Mouse (Mus musculus) small intestine, adult 2 months (tissue): ENCODE measurements at regions not wholly inside any gene's neighbourhood (a gene's known extent, or its start where the extent isn't known, plus 50 kb on each side); places are given as distances from the start of the nearest gene placed in this dataset.

Experiments
- H3K27ac ChIP-seq: fragments of 200-500 bp; 2 replicates; pipeline ENCODE4 v1.5.1; 2012; ENCODE audit warnings: low read depth, low read length, control low read depth, inconsistent platforms; ENCODE audit not compliant: insufficient read depth
- H3K27me3 ChIP-seq: fragments of 200-500 bp; 2 replicates; pipeline ENCODE4 v1.6.1; 2012; ENCODE audit warnings: mild to moderate bottlenecking, moderate library complexity, low read length, inconsistent platforms; ENCODE audit not compliant: control insufficient read depth, insufficient read depth
- H3K36me3 ChIP-seq: fragments of 200-500 bp; 2 replicates; pipeline ENCODE4 v1.6.1; 2012; ENCODE audit warnings: mild to moderate bottlenecking, low read length, control low read depth, inconsistent platforms; ENCODE audit not compliant: control insufficient read depth, insufficient read depth
- H3K4me1 ChIP-seq: fragments of 200-500 bp; 2 replicates; pipeline ENCODE4 v1.6.1; 2012; ENCODE audit warnings: low read length, inconsistent platforms, mixed read lengths; ENCODE audit not compliant: control insufficient read depth, insufficient read depth, insufficient read length
- H3K4me3 ChIP-seq: fragments of 200-500 bp; 2 replicates; pipeline ENCODE4 v1.5.1; 2012; ENCODE audit warnings: low read depth, mild to moderate bottlenecking, control low read depth, inconsistent platforms, low read length, moderate library complexity
- CTCF ChIP-seq: fragments of 200-500 bp; IDR thresholded peaks from 2 replicates; pipeline ENCODE4 v1.5.1; 2012; ENCODE audit warnings: low read depth, mild to moderate bottlenecking, control low read depth, inconsistent platforms, low read length, moderate library complexity, mixed read lengths; ENCODE audit not compliant: insufficient replicate concordance, insufficient read length; ENCODE audit errors: extremely low read depth
- POLR2A ChIP-seq: fragments of 200-500 bp; IDR thresholded peaks from 2 replicates; pipeline ENCODE4 v1.6.1; 2012; ENCODE audit warnings: low read depth, mild to moderate bottlenecking, control low read depth, inconsistent platforms, low read length, moderate library complexity
- WGBS: fragments of 180-500 bp; shearing (Covaris S2); methylation state at CpG from one replicate; pipeline ENCODE4 v1.1.7; 2018; 5-methylcytosine and 5-hydroxymethylcytosine counted together

DNA sequence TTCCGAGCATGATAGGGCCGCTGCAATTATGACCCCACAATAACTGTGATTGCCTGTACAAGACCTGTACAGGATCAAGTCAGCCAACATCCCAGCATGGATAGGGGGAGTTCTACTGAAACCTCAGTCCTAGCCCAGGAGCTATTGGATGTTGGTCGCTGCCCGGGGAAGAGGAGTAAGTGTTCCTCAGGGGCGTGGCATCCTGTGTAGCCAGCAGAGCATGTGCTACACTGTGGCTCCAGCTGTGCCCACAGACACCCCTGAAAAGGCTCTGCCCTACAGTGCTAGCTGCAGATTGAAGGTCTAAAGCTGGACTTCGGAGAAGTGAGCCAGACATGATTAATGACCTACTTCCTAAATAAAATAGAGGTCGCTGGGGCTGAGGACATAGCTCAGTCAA, 317.5 kb upstream of the 3110018I06Rik start:
- no peak overlapping the region for H3K4me3 ChIP-seq
- no peaks in the 10 kb centered on the region for H3K36me3 ChIP-seq
- no peak overlapping the region for H3K27ac ChIP-seq
- no peak for TF ChIP-seq CTCF
- no peak for TF ChIP-seq POLR2A
- 55% methylated on average over 7 of the region's 7 CpGs for WGBS
- H3K4me1 ChIP-seq, result no peaks in the 10 kb centered on the region
- no peaks in the 10 kb centered on the region for H3K27me3 ChIP-seq

- H3K4me3 ChIP-seq, result no peak overlapping the region
- no peaks in the 10 kb centered on the region for H3K4me1 ChIP-seq
- H3K27ac ChIP-seq, result no peak overlapping the region
- no peaks in the 10 kb centered on the region for H3K27me3 ChIP-seq
- TF ChIP-seq POLR2A (no peak), CTCF (no peak)
- 88% methylated on average over 15 of the region's 15 CpGs for WGBS
- no peaks in the 10 kb centered on the region for H3K36me3 ChIP-seq
Observed at GRCm38 (mm10) chr12:107171676-107172075, 316.8 kb upstream of the 3110018I06Rik start.

DNA sequence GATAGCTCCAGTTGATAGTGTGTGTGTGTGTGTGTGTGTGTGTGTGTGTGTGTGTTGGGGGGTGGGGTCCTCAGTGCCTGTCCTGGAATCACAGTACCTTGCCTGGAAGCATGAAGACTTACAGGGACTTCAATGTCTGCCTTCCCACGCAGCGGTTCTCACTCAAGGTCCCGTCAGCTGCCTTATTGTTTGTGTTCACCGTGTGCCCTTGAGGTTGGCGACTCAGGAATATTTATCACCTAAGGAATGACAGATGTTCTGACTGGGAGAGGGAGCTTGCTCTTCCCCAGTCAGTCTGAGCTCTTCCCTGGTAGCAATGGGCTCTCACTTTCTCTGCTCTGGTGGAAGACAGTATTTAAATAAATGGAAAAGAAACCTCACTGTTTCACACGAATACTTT, 309.8 kb upstream of the 3110018I06Rik start:
- WGBS, result 63% methylated on average over 6 of the region's 6 CpGs
- Histone ChIP-seq H3K4me3 (no peak overlapping the region), H3K27me3 (no peaks in the 10 kb centered on the region), H3K36me3 (no peaks in the 10 kb centered on the region), H3K4me1 (no peaks in the 10 kb centered on the region), H3K27ac (no peak overlapping the region)
- TF ChIP-seq POLR2A, result no peak
- TF ChIP-seq CTCF, result no peak

GRCm38 (mm10) chr12:107180501-107180900, 307.9 kb upstream of the 3110018I06Rik start:
- no peaks in the 10 kb centered on the region for H3K4me1 ChIP-seq
- WGBS, result 82% methylated on average over 3 of the region's 3 CpGs
- H3K27me3 ChIP-seq, result no peaks in the 10 kb centered on the region
- no peak for TF ChIP-seq CTCF
- no peak for TF ChIP-seq POLR2A
- H3K36me3 ChIP-seq, result no peaks in the 10 kb centered on the region
- no peak overlapping the region for H3K4me3 ChIP-seq
- no peak overlapping the region for H3K27ac ChIP-seq

DNA sequence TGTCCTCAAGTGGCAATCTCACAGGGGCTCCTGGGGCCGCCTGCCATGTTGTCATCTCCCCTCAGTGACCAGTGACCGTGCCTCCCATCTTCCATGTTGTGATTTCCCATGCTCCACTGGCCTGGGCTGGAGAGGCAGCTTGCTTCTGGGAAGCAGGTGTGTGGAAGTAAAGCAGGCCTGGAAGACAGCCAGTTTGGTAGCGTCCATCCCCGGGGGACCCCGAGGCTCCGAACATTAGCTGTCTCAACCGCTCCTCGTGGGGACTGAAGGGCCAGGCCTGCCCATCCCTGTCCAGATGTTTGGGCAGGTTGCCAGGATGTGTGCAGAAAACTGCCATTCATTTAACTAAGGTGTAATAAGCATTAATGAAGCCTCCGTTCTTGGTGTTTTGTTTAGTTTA, 307.1 kb upstream of the 3110018I06Rik start:
- Histone ChIP-seq H3K27ac (no peak overlapping the region), H3K27me3 (no peaks in the 10 kb centered on the region), H3K4me3 (no peak overlapping the region), H3K4me1 (no peaks in the 10 kb centered on the region), H3K36me3 (no peaks in the 10 kb centered on the region)
- WGBS, result 64% methylated on average over 9 of the region's 9 CpGs
- TF ChIP-seq POLR2A (no peak), CTCF (no peak)

DNA sequence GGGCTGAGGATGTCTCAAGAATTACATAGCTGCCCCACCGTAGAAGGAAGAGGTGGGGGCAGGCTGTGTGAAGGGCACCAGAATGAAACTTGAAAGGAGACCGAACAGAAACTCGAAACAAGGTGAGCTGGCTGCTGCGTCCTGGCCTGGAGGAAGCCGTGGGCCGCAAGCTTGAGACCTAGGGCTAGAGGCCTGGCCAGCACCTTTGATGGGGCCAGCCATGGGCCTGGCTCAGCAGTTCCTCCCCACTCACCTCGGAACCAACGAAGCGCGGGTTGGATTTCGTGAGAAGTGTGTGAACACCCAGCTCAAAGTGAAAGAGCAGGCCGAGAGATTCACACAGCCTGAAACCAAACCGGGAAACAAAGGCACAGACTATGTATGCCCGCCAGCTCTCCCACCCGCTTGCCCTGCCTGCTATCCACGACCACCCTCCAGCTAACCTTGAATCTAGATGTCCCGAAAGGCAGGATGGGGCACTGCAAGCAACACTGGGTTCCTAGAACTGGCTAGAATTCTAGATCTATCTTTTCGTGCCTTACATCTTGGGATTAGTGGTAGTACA, 306.3 kb upstream of the 3110018I06Rik start:
- Histone ChIP-seq H3K36me3 (no peaks in the 10 kb centered on the region), H3K4me1 (no peaks in the 10 kb centered on the region), H3K4me3 (no peak overlapping the region), H3K27ac (no peak overlapping the region), H3K27me3 (no peaks in the 10 kb centered on the region)
- TF ChIP-seq CTCF, result no peak
- no peak for TF ChIP-seq POLR2A
- 88% methylated on average over 18 of the region's 18 CpGs for WGBS

- Histone ChIP-seq H3K27me3 (no peaks in the 10 kb centered on the region), H3K27ac (no peak overlapping the region), H3K36me3 (no peaks in the 10 kb centered on the region), H3K4me3 (peak overlapping the region; percentile 30), H3K4me1 (no peaks in the 10 kb centered on the region)
- TF ChIP-seq POLR2A, result no peak
- 31% methylated on average over 9 of the region's 9 CpGs for WGBS
Observed at GRCm38 (mm10) chr12:107183283-107183682, 305.1 kb upstream of the 3110018I06Rik start.

DNA sequence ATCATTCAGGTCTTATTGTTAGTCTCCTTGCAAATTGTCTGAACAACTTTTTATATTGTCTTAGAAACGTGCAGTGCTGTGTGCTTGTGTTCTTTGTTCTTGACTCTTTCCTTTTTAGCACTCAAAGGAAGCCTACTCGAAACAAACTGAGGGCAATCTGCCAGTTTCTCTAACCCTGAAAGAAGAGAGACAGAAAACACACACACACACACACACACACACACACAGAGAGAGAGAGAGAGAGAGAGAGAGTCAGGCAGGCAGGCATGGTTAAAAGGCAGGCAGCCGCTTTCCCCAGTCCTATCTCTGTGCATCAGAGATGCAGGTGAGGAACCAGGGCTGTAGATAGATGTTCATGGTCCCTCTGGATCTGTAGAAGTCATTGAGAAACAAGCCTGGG, 304.0 kb upstream of the 3110018I06Rik start:
- Histone ChIP-seq H3K4me1 (no peaks in the 10 kb centered on the region), H3K4me3 (no peak overlapping the region), H3K36me3 (no peaks in the 10 kb centered on the region), H3K27ac (no peak overlapping the region), H3K27me3 (no peaks in the 10 kb centered on the region)
- 51% methylated on average over 3 of the region's 3 CpGs for WGBS
- TF ChIP-seq CTCF, result no peak
- no peak for TF ChIP-seq POLR2A
